Mouse (Mus musculus) hindbrain, embryonic 16.5 days (tissue): ENCODE measurements around the gene Amd1. TPM values are rescaled to one million over a fixed set of nuclear protein-coding genes. Genes with fewer than 3 reads are reported as not detected.

Experiments used
- ATAC-seq: fragments of 200-750 bp; cut with Nextera tagmentation; 2 replicates; pipeline ENCODE4 v1.8.0; 2017; ENCODE audit warnings: moderate TSS enrichment, moderate library complexity
- H3K27ac ChIP-seq: fragments of 300-500 bp; sonication (generic); 2 replicates; pipeline ENCODE4 v1.5.1; 2014; ENCODE audit warnings: low read depth, mild to moderate bottlenecking, control low read depth, low read length, moderate library complexity
- H3K27me3 ChIP-seq: fragments of 300-500 bp; sonication (generic); replicated peaks from 2 replicates; pipeline ENCODE4 v1.6.1; 2014; ENCODE audit warnings: low read length; ENCODE audit not compliant: control insufficient read depth, insufficient read depth
- H3K36me3 ChIP-seq: fragments of 300-500 bp; sonication (generic); 2 replicates; pipeline ENCODE4 v1.6.1; 2014; ENCODE audit warnings: mild to moderate bottlenecking, low read length, moderate library complexity, mixed read lengths; ENCODE audit not compliant: control insufficient read depth, insufficient read depth
- H3K4me1 ChIP-seq: fragments of 300-500 bp; sonication (generic); 2 replicates; pipeline ENCODE4 v1.6.1; 2014; ENCODE audit warnings: low read depth, low read length; ENCODE audit not compliant: control insufficient read depth, insufficient read depth
- H3K4me2 ChIP-seq: fragments of 300-500 bp; sonication (generic); 2 replicates; pipeline ENCODE4 v1.6.1; 2014; ENCODE audit warnings: mild to moderate bottlenecking, low read length, control low read depth, moderate library complexity
- H3K4me3 ChIP-seq: fragments of 300-500 bp; sonication (generic); 2 replicates; pipeline ENCODE4 v1.5.1; 2014; ENCODE audit warnings: mild to moderate bottlenecking, low read length, control low read depth, moderate library complexity
- H3K9ac ChIP-seq: fragments of 300-500 bp; sonication (generic); 2 replicates; pipeline ENCODE4 v1.6.1; 2014; ENCODE audit warnings: low read depth, mild to moderate bottlenecking, control low read depth, low read length, moderate library complexity
- H3K9me3 ChIP-seq: fragments of 300-500 bp; sonication (generic); 2 replicates; pipeline ENCODE4 v1.6.1; 2014; ENCODE audit warnings: mild to moderate bottlenecking, low read length, moderate library complexity; ENCODE audit not compliant: control insufficient read depth
- WGBS: fragments of 180-500 bp; shearing (Covaris S2); extraction: QIAGEN DNeasy Blood & Tissue Kit; methylation state at CpG from one replicate; pipeline ENCODE4 v1.1.7; 2014; 5-methylcytosine and 5-hydroxymethylcytosine counted together
- polyA plus RNA-seq: library from polyadenylated mRNA; unstranded; fragments of >200 nt; fragmentation: Nextera tagmentation; extraction: Ambion mirVana; gene quantifications from 2 replicates; pipeline ENCODE4 v1.2.1, GENCODE M21; 2015

Amd1 gene
- polyA plus RNA-seq, 1 experiment from 2014 or later: 35.5 TPM

DNA sequence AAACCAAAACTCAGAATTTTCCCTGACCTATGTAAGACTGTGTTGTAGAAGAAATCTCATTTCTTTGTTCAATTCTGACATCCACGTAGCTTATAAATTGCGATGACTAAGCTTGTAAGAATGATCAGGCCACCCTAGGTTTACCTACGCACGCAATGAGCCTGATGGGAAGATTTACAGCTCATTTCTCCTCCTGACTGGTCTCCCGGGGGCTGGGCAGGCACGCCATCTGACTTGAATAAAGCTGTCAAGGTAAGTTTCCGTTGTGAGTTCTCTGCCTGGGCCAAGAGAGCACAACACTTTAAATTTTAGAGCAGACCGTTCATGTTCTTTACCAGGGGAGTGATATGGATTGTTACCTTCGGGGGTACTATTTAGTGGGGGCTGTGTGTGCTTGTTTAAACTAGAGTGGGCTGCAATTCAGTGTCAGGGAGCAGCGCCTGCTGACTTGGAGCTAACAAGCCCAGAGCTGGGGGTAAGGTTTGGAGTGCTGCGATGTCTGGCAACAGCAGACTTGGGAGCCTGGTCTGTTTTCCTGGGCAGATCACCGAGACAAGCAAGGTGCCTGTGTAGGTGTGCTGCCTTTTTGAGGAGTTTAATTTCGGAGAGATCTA, 37.5 kb upstream of the Amd1 start, which contains the start of gene Cdk19:
Gene Cdk19 (plus strand): TSS at position 214 of the 614 bp plus-strand sequence.
- Histone ChIP-seq H3K27ac (no peak within 1 kb of the TSS), H3K9ac (no peak within 1 kb of the TSS), H3K4me1 (no peaks in the 10 kb centered on the region), H3K4me2 (no peak within 1 kb of the TSS), H3K27me3 (no peaks in the 10 kb centered on the region), H3K9me3 (no peaks in the 10 kb centered on the region), H3K36me3 (no peaks in the 10 kb centered on the region), H3K4me3 (no peak within 1 kb of the TSS)
- ATAC-seq: no peak
- WGBS: 45% methylated on average over 13 of the region's 13 CpGs

GRCm38 (mm10) chr10:40332864-40333263, 30.9 kb upstream of the Amd1 start:
- Histone ChIP-seq H3K4me2 (no peak overlapping the region), H3K36me3 (no peaks in the 10 kb centered on the region)

GRCm38 (mm10) chr10:40330262-40330661, 28.3 kb upstream of the Amd1 start:
- Histone ChIP-seq H3K36me3 (no peaks in the 10 kb centered on the region), H3K27ac (no peak overlapping the region), H3K4me2 (no peak overlapping the region), H3K9me3 (no peaks in the 10 kb centered on the region), H3K4me3 (no peak overlapping the region), H3K4me1 (no peaks in the 10 kb centered on the region), H3K27me3 (no peaks in the 10 kb centered on the region), H3K9ac (no peak overlapping the region)
- no peak for ATAC-seq
- WGBS: 80% methylated on average over 1 of the region's 1 CpGs

More at GRCm38 (mm10) chr10:40332864-40333263, 30.9 kb upstream of the Amd1 start:
- Histone ChIP-seq H3K27me3 (no peaks in the 10 kb centered on the region), H3K4me3 (no peak overlapping the region), H3K9me3 (no peaks in the 10 kb centered on the region), H3K27ac (no peak overlapping the region), H3K9ac (no peak overlapping the region), H3K4me1 (no peaks in the 10 kb centered on the region)
- ATAC-seq: no peak
- 64% methylated on average over 6 of the region's 6 CpGs for WGBS

- Histone ChIP-seq H3K36me3 (no peaks in the 10 kb centered on the region), H3K4me1 (no peaks in the 10 kb centered on the region), H3K9me3 (no peaks in the 10 kb centered on the region), H3K4me2 (no peak overlapping the region), H3K27me3 (no peaks in the 10 kb centered on the region), H3K27ac (no peak overlapping the region), H3K4me3 (no peak overlapping the region), H3K9ac (no peak overlapping the region)
- ATAC-seq: no peak
- 86% methylated on average over 9 of the region's 9 CpGs for WGBS
These were observed 26.1 kb upstream of the Amd1 start for GRCm38 (mm10) chr10:40328004-40328551.

DNA sequence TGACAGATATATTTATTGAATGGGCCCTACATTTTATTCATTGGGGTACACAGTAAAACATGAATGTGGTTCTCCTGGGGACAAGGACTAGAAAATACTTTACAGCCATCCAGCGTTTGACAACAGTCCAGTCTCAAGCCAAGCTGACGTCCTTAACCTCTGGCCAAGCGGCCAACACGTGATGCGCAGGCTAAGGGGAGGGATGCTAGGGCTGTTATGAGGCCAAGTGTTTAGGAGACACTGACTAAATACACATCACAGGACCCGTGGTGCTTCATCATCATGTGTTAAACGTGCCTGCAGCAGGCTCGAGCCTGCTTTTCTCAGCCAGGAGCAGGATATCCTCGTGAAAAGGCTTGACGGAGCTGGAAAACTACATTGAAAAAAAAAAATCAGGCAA, 18.3 kb upstream of the Amd1 start:
- Histone ChIP-seq H3K4me3 (no peak overlapping the region), H3K4me1 (no peaks in the 10 kb centered on the region), H3K4me2 (no peak overlapping the region), H3K36me3 (no peaks in the 10 kb centered on the region), H3K27me3 (no peaks in the 10 kb centered on the region), H3K9me3 (no peaks in the 10 kb centered on the region), H3K9ac (no peak overlapping the region), H3K27ac (no peak overlapping the region)
- ATAC-seq: no peak
- 91% methylated on average over 10 of the region's 10 CpGs for WGBS

DNA sequence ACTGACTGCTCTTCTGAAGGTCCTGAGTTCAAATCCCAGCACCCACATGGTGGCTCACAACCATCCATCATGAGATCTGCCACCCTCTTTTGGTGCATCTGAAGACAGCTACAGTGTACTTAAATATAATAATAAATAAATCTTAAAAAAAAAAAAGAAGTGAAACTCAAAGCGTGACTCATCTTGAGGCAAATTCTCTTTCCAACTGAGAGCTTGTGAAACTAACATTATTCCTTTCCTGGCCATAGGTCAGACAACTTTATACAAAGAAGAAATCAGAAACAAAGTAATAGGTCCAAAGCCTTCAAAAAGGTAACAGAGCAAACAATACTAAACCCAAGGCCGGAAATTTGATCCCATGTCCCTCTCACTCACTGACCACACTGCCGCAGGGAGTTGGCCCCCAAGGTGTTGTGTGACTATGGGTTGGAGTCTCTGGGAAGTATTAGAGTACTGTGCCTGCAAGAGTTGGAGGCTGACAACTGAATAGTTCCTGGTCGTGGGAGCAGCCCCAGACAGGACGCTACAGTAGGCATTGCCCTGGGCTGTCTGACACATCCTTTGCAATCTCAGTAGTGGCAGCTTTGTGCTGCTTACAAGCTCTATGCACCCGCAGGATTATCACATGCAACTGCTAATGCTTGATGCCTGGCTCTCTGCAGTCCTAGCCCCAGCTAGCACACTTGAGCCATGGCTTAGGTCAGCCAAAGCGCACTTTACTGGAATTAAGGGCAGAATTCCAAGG, 15.0 kb upstream of the Amd1 start:
- no peak for ATAC-seq
- Histone ChIP-seq H3K4me1 (no peaks in the 10 kb centered on the region), H3K9ac (no peak overlapping the region), H3K4me3 (no peak overlapping the region), H3K4me2 (no peak overlapping the region), H3K9me3 (no peaks in the 10 kb centered on the region), H3K27ac (no peak overlapping the region), H3K27me3 (no peaks in the 10 kb centered on the region), H3K36me3 (no peaks in the 10 kb centered on the region)
- WGBS: 72% methylated on average over 7 of the region's 7 CpGs

- Histone ChIP-seq H3K36me3 (no peaks in the 10 kb centered on the region), H3K27me3 (no peaks in the 10 kb centered on the region), H3K4me3 (no peak overlapping the region), H3K27ac (no peak overlapping the region), H3K4me2 (no peak overlapping the region), H3K4me1 (no peaks in the 10 kb centered on the region), H3K9me3 (no peaks in the 10 kb centered on the region), H3K9ac (no peak overlapping the region)
- WGBS: 83% methylated on average over 4 of the region's 4 CpGs
- no peak for ATAC-seq
These were observed 10.8 kb upstream of the Amd1 start for GRCm38 (mm10) chr10:40312781-40313180.

GRCm38 (mm10) chr10:40309884-40310635, 8.1 kb upstream of the Amd1 start:
- no peaks in the 10 kb centered on the region for H3K9me3 ChIP-seq
- no peaks in the 10 kb centered on the region for H3K4me1 ChIP-seq
- no peak for ATAC-seq
- no peak overlapping the region for H3K4me2 ChIP-seq
- WGBS: 53% methylated on average over 6 of the region's 6 CpGs
- H3K4me3 ChIP-seq: no peak overlapping the region
- H3K9ac ChIP-seq: no peak overlapping the region
- no peak overlapping the region for H3K27ac ChIP-seq
- no peaks in the 10 kb centered on the region for H3K27me3 ChIP-seq
- no peaks in the 10 kb centered on the region for H3K36me3 ChIP-seq
